ENCODE assay signal across 15 mouse cellular contexts in genomic region chr10:13438118-13438821, GRCm38 (mm10). TPM values are rescaled to one million over a fixed set of nuclear protein-coding genes. Genes with fewer than 3 reads are reported as not detected.
A peak's percentile ranks its signal among the peaks of the same experiment; 100 is the strongest.
DNase-seq lines count a peak whose midpoint lies in the region; ATAC-seq and TF ChIP-seq lines count a peak whose summit lies in the region.
"Had no signal": no experiment of that assay in that cellular context is flagged by ENCODE, and none has a peak within 500 bp of the region (broad histone marks: within the 10 kb centered on the region; RNA-seq: fewer than 3 reads in every experiment).

No protein-coding gene starts in this region.

- peak; percentile 92 for DNase-seq in heart, adult 11 months
- no peak for DNase-seq in heart, adult 8-10 months (ENCODE audit: low spot score)
- DNase-seq in A20 (ENCODE audit: low read depth, low spot score), result peak; percentile 86
- DNase-seq in kidney, postnatal 25 days, result peak; percentile 71 to 82
- DNase-seq in right cerebral cortex, adult 18-20 months, result no peak
- no peak for DNase-seq in hindbrain, postnatal 0 days (ENCODE audit: low spot score)
- DNase-seq in layer of hippocampus, adult 18-20 months (ENCODE audit: low spot score in 2 of 2), result no peak
- DNase-seq: adrenal gland, adult 8-10 months; cerebellum, adult 11 months; thymus, postnatal 36 days had no signal

- no peak overlapping the region for H3K4me2 ChIP-seq in hindbrain, postnatal 0 days (ENCODE audit: low read depth, low read length)
- H3K4me2 ChIP-seq: heart, embryonic 12.5 days; hindbrain, embryonic 12.5 days had no signal

- ATAC-seq in hematopoietic stem cell, adult 5-6 weeks (replicated peaks in 1 of 2; ENCODE audit: insufficient read depth in 1 of 2, low FRiP score in 2 of 2, low TSS enrichment in 1 of 2, low read depth in 1 of 2, poor library complexity in 2 of 2, severe bottlenecking in 2 of 2), result peak; percentile 77 to 90
- ATAC-seq in hindbrain, postnatal 0 days, result no peak
- ATAC-seq: lung, postnatal 0 days had no signal

- H3K27ac ChIP-seq in hindbrain, postnatal 0 days, result no peak overlapping the region
- H3K27ac ChIP-seq: hindbrain, embryonic 12.5 days had no signal

- H3K27me3 ChIP-seq in hindbrain, postnatal 0 days (ENCODE audit: insufficient read depth, low read length), result no peaks in the 10 kb centered on the region
- H3K27me3 ChIP-seq: heart, embryonic 12.5 days; hindbrain, embryonic 12.5 days had no signal

- H3K9me3 ChIP-seq in hindbrain, postnatal 0 days (ENCODE audit: low read length), result no peaks in the 10 kb centered on the region
- H3K9me3 ChIP-seq: heart, embryonic 12.5 days; hindbrain, embryonic 12.5 days had no signal

- no peak overlapping the region for H3K9ac ChIP-seq in hindbrain, postnatal 0 days (replicated peaks; ENCODE audit: low read length)
- H3K9ac ChIP-seq: heart, embryonic 12.5 days; hindbrain, embryonic 12.5 days had no signal

- TF ChIP-seq CTCF in hindbrain, postnatal 0 days (IDR thresholded peaks at IDR 0.05; ENCODE audit: low read depth), result no peak

- WGBS in hindbrain, postnatal 0 days, result 53% methylated on average over 10 of the region's 10 CpGs

- H3K36me3 ChIP-seq in hindbrain, postnatal 0 days (ENCODE audit: insufficient read depth, low read length), result no peaks in the 10 kb centered on the region
- H3K36me3 ChIP-seq: heart, embryonic 12.5 days; hindbrain, embryonic 12.5 days had no signal

- no peak overlapping the region for H3K4me3 ChIP-seq in hindbrain, postnatal 0 days (ENCODE audit: low read length)
- H3K4me3 ChIP-seq: heart, embryonic 12.5 days; hindbrain, embryonic 12.5 days had no signal

- no peaks in the 10 kb centered on the region for H3K4me1 ChIP-seq in hindbrain, postnatal 0 days (ENCODE audit: insufficient read depth, low read length)
- H3K4me1 ChIP-seq: hindbrain, embryonic 12.5 days had no signal

RNA-seq across cellular contexts. Expression of gene Phactr2, which starts 35.9 kb away (rescaled TPM):
- 10 to 100 TPM; 45.2 to 50.3 (median 48.6) TPM for total RNA-seq in heart, adult 8-10 months (2022)
- total RNA-seq in hematopoietic stem cell, adult 5-6 weeks (2017), result 36.4 and 43.2 TPM in 2 replicates
- total RNA-seq in hindbrain, postnatal 0 days (2014; rRNA removed), result 6.4 and 11.8 TPM in 2 replicates
- polyA plus RNA-seq in hindbrain, postnatal 0 days (2015; fragmentation: Nextera tagmentation; extraction: Ambion mirVana), result 8.8 and 10.2 TPM in 2 replicates
- total RNA-seq in layer of hippocampus, adult 18-20 months (2021), result 10 to 100 TPM; 24.6 to 27.1 TPM
- polyA plus RNA-seq: C2C12 had no signal

Comparison
In these comparisons a context has a peak if more than half of its experiments do, and no peak if none do; other contexts are left out.
1. DNase-seq: peak in heart, adult 11 months (single experiment), A20 (single experiment) and kidney, postnatal 25 days (2 of 2); none in heart, adult 8-10 months (single experiment), right cerebral cortex, adult 18-20 months (single experiment), hindbrain, postnatal 0 days (single experiment) and layer of hippocampus, adult 18-20 months (0 of 2).